Mouse (Mus musculus) left cerebral cortex, adult 11 months (tissue): ENCODE measurements around the gene Dach1.

Experiments
- DNase-seq: peaks from one replicate; pipeline ENCODE4 v3.0.0; 2022; ENCODE audit warnings: low spot score

The Dach1 gene

GRCm38 (mm10) chr14:98108764-98109163, 60.8 kb downstream of the Dach1 start:
- DNase-seq = no peak

- DNase-seq = no peak
These were observed 63.4 kb downstream of the Dach1 start for GRCm38 (mm10) chr14:98106208-98106607.

DNA sequence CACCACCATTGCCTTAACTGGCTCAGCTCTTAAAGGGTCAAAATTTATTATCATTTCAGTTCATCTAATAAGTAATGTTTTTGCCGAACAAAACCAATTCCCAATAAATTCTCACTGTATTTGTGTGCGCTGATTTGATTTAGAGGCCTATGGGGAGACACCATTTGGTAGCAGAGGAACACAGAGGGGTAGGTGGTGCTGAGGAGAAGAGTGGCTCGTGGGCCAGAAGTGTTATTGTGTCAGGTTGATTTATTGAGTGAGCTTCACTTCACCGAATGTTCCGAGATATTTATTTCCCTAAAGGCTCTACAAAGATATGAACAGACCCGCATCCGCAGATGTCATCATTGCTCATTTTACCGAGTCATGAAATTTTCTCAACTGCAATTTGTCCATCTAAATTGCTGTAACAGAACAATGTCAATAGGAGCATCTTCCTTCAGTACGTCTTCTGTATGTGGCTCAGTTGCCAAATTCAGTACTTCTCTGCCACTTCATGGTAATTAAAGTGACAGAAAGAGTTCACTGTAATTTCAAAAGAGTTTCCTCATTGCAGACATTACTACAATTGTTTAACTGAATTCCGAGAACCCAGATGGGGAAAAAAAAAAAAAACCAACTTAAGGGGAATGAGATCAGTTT, 65.1 kb downstream of the Dach1 start:
- DNase-seq = no peak

DNA sequence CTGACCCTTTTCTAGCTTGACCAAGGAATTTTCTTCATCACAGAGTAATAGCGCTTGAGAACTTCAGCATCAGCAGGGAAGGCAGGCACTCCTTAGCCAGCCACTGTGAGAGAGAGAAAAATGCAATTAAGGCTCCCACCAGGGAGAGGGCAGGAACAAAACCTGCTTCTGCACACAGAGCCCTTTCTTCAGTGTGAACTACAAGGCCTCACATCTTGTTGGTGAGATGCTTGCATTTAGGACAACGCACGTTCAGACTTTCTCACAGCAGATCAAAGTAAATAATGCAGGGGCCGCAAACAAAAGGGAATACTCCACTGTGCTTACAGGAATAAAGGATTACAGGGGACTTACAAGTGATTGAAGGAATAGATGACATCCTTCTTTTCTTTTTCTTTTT, 74.3 kb downstream of the Dach1 start:
- DNase-seq = no peak

GRCm38 (mm10) chr14:98089246-98089645, 80.3 kb downstream of the Dach1 start:
- DNase-seq = no peak

GRCm38 (mm10) chr14:98087355-98087754, 82.2 kb downstream of the Dach1 start:
- DNase-seq = no peak

DNA sequence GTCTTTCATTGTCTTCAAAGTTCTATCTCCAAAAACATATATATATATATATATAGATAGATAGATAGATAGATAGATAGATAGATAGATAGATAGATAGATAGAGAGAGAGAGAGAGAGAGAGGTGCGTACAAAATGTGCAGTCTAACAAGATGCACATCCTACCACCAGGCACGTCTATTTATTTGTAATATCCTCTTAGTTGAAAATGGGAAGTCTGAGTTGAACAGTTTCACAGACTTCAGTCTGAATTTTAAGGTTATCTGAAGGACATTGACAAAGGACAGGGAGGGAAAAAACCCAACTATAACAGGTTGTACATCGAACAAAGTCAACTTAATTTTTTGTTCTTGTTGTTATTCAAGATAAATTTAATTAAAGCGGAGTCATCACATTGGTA, 82.8 kb downstream of the Dach1 start:
- no peak for DNase-seq

GRCm38 (mm10) chr14:98085141-98085540, 84.4 kb downstream of the Dach1 start:
- no peak for DNase-seq

DNA sequence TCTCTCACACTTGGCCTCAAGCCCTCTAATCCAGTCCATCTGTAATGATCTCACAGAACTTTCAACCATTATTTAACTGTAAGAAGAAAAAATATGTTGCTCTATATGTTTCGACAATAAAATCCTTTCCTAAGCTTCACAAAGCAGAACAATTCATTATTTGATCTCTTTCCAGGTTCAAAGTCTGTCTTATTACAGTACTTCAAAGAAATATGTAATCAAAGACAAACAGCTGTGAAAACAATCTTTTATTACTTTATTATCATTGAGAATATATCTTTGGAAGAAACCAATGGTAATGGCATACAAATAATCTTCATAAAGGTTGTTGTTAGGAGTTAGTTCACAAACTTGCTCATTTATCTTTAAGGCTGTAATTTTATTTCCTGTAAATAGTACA, 84.8 kb downstream of the Dach1 start:
- no peak for DNase-seq

DNA sequence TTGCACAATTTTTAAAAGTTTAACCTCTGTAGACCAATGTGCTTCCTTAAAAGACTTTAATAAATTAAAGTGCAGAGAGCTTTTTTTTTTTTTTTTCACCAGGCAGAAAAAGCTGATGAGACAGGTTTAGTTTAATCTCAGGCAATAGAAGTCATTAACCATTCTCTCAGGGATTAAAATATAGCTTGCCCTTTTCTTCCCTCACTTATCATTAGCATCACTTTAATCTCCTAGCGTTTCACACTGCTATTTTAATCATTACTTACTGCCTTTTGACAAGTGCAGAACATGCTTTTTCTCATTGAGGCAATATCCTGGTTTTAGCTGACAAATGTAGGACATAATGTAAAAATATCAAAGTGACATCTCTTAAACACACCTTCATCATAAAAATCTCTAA, 86.1 kb downstream of the Dach1 start:
- no peak for DNase-seq

- DNase-seq = no peak
These were observed 89.6 kb downstream of the Dach1 start for GRCm38 (mm10) chr14:98080014-98080413.

GRCm38 (mm10) chr14:98077996-98078395, 91.6 kb downstream of the Dach1 start:
- DNase-seq = no peak

GRCm38 (mm10) chr14:98073421-98074080, 96.0 kb downstream of the Dach1 start:
- DNase-seq = no peak

DNA sequence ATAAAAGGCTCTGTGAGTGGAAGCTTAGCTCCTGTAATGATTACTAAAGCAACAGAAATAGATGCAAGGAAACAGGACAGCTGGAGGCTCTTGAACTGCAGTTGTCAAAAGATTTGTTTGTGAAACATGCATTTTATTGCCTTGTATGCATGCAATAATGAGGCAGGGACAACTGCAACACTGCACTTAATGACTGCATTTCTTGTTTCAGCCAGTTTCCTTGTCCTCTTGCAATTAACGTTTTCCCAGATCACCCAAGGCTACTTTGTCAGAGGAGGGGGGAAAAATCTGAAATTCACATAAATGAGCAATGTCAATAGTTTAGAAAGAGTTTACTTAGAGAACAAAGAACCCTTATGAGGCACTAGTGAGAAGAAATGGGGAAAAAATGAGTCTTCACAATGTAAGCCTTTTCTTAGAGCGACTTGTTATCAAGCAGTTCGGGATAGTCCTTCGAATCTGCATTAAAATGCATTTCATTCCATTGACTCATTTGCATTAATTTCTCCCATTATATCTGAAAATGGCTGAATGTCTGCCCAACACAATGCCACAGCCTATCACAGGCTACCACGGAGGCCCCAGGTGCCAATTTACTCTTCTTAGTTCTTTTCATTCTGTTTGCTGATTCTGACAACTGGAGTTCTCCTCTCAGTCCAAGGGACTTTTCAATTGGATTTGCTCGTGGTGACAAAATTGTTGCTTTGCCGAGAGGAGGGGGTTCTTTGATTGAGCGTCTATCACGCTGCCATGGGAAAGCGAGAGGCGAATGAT, 96.7 kb downstream of the Dach1 start:
- DNase-seq = no peak

DNA sequence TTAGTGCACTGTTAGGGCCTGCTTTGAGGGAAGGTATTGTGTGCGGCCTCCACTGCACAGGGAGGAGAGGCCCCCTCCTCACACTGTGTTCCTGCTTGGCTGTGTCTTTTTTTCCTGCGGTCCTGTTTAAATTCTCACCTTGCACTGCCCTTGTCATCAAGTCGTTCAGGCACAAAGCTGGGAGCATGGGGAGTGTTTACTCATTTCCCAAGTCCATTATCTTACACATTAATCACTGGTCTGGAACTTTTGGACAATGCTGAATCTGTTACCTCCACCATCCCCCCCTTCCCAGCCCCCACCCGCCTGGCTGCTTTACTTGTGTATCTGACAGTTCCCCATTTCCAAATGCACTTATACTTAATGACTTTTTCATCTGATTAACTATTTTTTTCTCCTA, 97.7 kb downstream of the Dach1 start:
- no peak for DNase-seq

DNA sequence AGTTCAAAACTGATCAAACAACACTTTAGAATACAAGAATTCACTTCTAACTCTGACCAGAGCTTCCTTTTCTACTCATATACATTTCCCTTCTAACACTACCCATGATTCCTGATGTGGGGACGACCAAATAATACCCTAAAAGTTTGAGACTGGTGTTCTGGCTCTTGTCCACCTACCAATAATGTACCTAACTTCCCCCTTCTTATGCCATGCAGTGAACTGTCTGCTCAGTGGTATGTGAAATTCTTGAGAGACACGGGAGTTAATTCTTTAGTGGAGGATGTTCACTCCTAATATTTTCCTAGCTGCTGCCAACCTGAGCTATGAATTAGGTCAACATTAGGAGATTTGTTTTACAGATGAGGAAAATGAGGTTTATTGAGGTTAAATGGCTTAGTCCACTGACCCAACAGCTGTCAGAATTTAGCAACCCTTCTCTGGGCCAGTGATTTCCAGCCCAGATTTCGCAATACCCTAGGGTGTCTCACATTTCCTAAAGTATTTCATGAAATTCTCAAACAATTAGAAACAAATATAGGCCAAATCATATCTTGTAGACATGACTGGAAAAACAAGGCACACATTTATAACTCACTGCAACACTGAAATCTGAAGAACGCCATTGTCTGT, 102.2 kb downstream of the Dach1 start:
- DNase-seq = no peak

DNA sequence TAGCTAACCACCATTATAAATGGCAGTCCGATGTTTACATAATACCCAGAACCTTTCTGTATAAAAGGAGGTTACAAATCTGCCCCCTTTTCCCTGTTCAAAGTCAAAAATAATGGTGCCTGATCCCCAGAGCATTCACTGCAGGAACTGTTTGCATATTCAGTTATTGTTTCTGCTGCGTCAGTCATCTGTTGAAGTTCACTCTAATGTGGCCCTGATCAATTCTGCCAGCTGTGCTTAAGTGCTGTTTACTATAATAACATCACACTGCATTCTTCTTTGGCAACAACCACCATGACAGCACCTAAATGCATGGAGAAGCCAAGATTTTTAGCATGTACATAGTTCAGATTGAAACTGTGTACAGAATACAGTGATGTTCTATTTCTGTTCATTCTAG, 105.4 kb downstream of the Dach1 start:
- DNase-seq = no peak

DNA sequence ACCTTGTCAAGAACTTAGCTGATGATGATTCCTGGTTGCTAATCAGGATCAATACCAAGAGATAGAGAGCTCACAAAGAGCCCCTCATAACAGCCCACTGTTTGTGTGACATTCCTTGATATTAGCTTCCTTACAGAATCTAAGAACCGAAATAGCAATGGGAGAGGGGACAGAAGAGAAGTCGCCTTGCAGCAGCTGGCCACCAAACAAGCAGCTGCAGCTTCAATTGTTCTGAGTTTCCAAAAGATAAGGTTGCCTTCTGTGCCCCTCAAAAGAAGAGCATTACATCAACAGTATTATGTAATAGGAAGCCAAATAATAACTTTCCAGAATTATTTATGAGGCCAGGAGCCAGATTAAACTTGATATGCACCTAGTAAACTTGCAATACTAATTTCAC, 120.2 kb downstream of the Dach1 start:
- DNase-seq = no peak

DNA sequence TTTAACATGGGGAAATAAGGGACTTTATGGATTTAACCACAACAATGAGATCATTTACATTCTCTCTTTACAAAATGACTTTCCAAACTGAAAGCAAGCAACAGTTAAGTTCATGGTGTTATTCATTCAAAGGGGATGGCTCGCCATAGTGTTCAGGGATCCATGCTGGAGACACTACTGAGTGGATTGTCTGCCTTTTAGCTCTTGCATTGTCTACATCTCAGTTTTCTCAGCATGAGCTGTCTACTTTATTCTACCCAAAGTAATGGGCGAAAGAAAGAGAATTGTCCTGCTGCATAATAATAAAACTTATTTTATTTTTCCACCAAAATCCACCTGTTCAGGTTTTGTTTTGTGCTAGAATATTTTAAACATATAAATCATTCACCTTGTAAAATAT, 121.2 kb downstream of the Dach1 start:
- DNase-seq = no peak

GRCm38 (mm10) chr14:98047670-98048069, 121.9 kb downstream of the Dach1 start:
- DNase-seq = no peak

DNA sequence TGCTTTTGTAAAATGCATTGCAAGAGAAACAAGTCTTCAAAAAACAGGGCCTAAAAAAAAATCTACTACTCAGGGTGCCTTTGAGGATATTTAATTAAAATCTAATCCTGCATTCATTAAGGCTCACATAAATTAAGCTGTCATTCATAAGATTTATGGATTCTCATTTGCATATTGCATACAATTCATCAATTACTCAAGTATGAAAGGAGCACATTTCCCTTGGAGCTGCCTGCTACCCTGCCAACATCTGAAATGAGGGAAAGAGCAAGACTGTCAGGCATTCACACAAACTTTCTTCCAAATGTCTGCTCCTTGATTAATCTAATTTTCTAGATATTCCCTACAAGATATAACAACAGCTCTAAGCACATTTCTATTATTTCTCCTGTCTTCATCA, 122.6 kb downstream of the Dach1 start:
- no peak for DNase-seq

- DNase-seq = no peak
These were observed 131.0 kb downstream of the Dach1 start for GRCm38 (mm10) chr14:98038524-98038923.

- no peak for DNase-seq
These were observed 132.4 kb downstream of the Dach1 start for GRCm38 (mm10) chr14:98037175-98037574.
